24 mouse cellular contexts compared by ENCODE assay signal in the genomic region with DNA sequence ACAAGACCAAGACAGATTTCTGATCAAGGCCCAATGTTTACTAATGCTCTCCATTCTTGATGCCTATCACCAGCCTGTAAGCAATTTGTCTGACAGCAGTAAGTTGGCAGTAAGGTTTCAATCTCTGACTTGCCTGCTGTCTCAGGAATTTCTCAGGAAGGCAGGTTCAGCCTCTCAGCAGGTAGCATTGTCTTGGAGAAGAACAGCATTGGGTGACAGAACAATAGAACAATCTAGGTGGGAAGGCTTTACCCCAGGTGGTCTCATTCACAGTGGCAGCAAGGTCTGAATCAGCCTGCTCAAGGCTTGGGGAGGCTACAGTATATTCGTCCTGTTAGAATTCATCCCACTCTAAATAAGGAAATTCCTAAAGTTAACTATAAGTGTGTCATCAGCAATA.
DNase-seq lines count a peak whose midpoint lies in the region; ATAC-seq lines count a peak whose summit lies in the region.
"Had no signal": no experiment of that assay in that cellular context is flagged by ENCODE, and none has a peak within 500 bp of the region (broad histone marks: within the 10 kb centered on the region; RNA-seq: fewer than 3 reads in every experiment).

No protein-coding gene starts in this region.

- WGBS in forebrain, embryonic 13.5 days, result 3% methylated on average over 1 of the region's 1 CpGs
- 20% methylated on average over 1 of the region's 1 CpGs for WGBS in hindbrain, embryonic 13.5 days

- no peaks in the 10 kb centered on the region for H3K9me3 ChIP-seq in forebrain, embryonic 13.5 days (replicated peaks)
- no peaks in the 10 kb centered on the region for H3K9me3 ChIP-seq in hindbrain, embryonic 13.5 days
- H3K9me3 ChIP-seq: G1E had no signal

- ATAC-seq in forebrain, embryonic 13.5 days, result no peak
- ATAC-seq in hindbrain, embryonic 13.5 days (ENCODE audit: low FRiP score), result no peak
- ATAC-seq: activated CD4-positive, CD25-positive, alpha-beta regulatory T cell, adult 4 months; CD4-positive, CD25-positive, alpha-beta regulatory T cell, adult 4 months; Patski had no signal

- no peaks in the 10 kb centered on the region for H3K36me3 ChIP-seq in forebrain, embryonic 13.5 days (ENCODE audit: poor library complexity, severe bottlenecking)
- H3K36me3 ChIP-seq in hindbrain, embryonic 13.5 days, result no peaks in the 10 kb centered on the region
- H3K36me3 ChIP-seq: G1E had no signal

- no peak overlapping the region for H3K9ac ChIP-seq in forebrain, embryonic 13.5 days
- H3K9ac ChIP-seq in hindbrain, embryonic 13.5 days, result no peak overlapping the region

- no peaks in the 10 kb centered on the region for H3K4me1 ChIP-seq in forebrain, embryonic 13.5 days
- no peaks in the 10 kb centered on the region for H3K4me1 ChIP-seq in hindbrain, embryonic 13.5 days (replicated peaks)

- H3K27ac ChIP-seq in forebrain, embryonic 13.5 days, result no peak overlapping the region
- H3K27ac ChIP-seq in hindbrain, embryonic 13.5 days, result no peak overlapping the region

- no peak overlapping the region for H3K4me2 ChIP-seq in forebrain, embryonic 13.5 days
- H3K4me2 ChIP-seq in hindbrain, embryonic 13.5 days, result no peak overlapping the region

- DNase-seq in ES-CJ7 (ENCODE audit: low read depth, low spot score) (peak; percentile 53), R1 (ENCODE audit: low read depth, low spot score) (peak; percentile 74), ZHBTc4 (ENCODE audit: low read depth, low spot score) (peak; percentile 52)
- DNase-seq in ovary, postnatal 14 days (ENCODE audit: low spot score), result no peak
- DNase-seq: adrenal gland, adult 2 months; adrenal gland, adult 8-10 months; adrenal gland, postnatal 10 days; adrenal gland, postnatal 14 days; adrenal gland, postnatal 25 days; adrenal gland, postnatal 36 days; B cell, adult 2 months; cerebellum, adult 11 months; cerebellum, adult 11-12 months; cerebellum, adult 18-20 months; cerebellum, adult 2 months; cerebellum, adult 8-10 months; cerebellum, adult 9-10 months had no signal

- H3K27me3 ChIP-seq in forebrain, embryonic 13.5 days, result no peaks in the 10 kb centered on the region
- H3K27me3 ChIP-seq in hindbrain, embryonic 13.5 days, result no peaks in the 10 kb centered on the region
- H3K27me3 ChIP-seq: CH12.LX, Patski had no signal

- H3K4me3 ChIP-seq in forebrain, embryonic 13.5 days, result no peak overlapping the region
- no peak overlapping the region for H3K4me3 ChIP-seq in hindbrain, embryonic 13.5 days
